Mouse (Mus musculus) neural tube, embryonic 13.5 days (tissue): Measurements from ENCODE around the gene Ankrd34a. TPM values are rescaled to one million over a fixed set of nuclear protein-coding genes. Genes with fewer than 3 reads are reported as not detected.
A peak's percentile ranks its signal among the peaks of the same experiment; 100 is the strongest.

Experiments
- ATAC-seq: fragments of 200-750 bp; cut with Nextera tagmentation; 2 replicates; pipeline ENCODE4 v1.8.0; 2017; ENCODE audit warnings: low read depth, mild to moderate bottlenecking, moderate TSS enrichment, moderate library complexity
- H3K27ac ChIP-seq: fragments of 300-500 bp; sonication (generic); replicated peaks from 2 replicates; pipeline ENCODE4 v1.5.1; 2015; ENCODE audit warnings: moderate library complexity, mild to moderate bottlenecking, inconsistent platforms
- H3K27me3 ChIP-seq: fragments of 300-500 bp; sonication (generic); 2 replicates; pipeline ENCODE4 v1.6.1; 2015; ENCODE audit warnings: mild to moderate bottlenecking, inconsistent platforms
- H3K36me3 ChIP-seq: fragments of 300-500 bp; sonication (generic); 2 replicates; pipeline ENCODE4 v1.6.1; 2015; ENCODE audit warnings: mild to moderate bottlenecking, inconsistent platforms
- H3K4me1 ChIP-seq: fragments of 300-500 bp; sonication (generic); replicated peaks from 2 replicates; pipeline ENCODE4 v1.6.1; 2015; ENCODE audit warnings: inconsistent platforms
- H3K4me2 ChIP-seq: fragments of 300-500 bp; sonication (generic); 2 replicates; pipeline ENCODE4 v1.6.1; 2015; ENCODE audit warnings: inconsistent platforms, mild to moderate bottlenecking, moderate library complexity
- H3K4me3 ChIP-seq: fragments of 300-500 bp; sonication (generic); 2 replicates; pipeline ENCODE4 v1.5.1; 2015; ENCODE audit warnings: mild to moderate bottlenecking, inconsistent platforms
- H3K9ac ChIP-seq: fragments of 300-500 bp; sonication (generic); 2 replicates; pipeline ENCODE4 v1.6.1; 2015; ENCODE audit warnings: moderate library complexity, mild to moderate bottlenecking, inconsistent platforms
- H3K9me3 ChIP-seq: fragments of 300-500 bp; sonication (generic); 2 replicates; pipeline ENCODE4 v1.6.1; 2016; ENCODE audit warnings: inconsistent platforms
- WGBS: fragments of 180-500 bp; shearing (Covaris S2); methylation state at CpG from one replicate; pipeline ENCODE4 v1.1.7; 2015; 5-methylcytosine and 5-hydroxymethylcytosine counted together
- polyA plus RNA-seq: library from polyadenylated mRNA; unstranded; fragments of >200 nt; fragmentation: Nextera tagmentation; extraction: Ambion mirVana; gene quantifications from 2 replicates; pipeline ENCODE4 v1.2.1, GENCODE M21; 2015

Ankrd34a gene
- 11.0 and 12.6 TPM in 2 replicates for polyA plus RNA-seq

DNA sequence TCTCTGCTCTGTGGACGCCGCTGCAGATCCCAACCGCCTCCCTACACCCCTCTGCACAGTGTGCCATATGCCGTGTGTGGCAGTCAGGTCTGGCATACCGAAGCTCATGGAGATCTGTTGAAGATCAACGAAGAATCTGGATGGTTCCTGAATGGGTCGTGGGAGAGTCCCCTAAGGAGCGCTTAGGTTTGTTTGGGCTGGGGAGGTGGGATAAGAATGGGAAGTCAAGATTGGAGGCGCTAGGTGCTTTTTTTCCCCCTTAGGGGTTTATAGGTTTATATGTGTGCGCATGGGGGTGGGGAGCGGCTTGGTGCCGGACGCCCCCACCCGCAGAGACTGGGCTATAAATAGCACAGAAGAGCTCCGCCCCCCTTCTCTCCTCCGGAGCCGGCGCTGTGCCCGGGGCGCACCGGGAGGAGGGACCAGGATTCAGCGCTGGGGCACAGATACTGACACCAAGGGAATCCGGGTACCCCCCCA, at the start of gene Ankrd34a:
TSS of gene Ankrd34a (plus strand) at position 409 of the 480 bp plus-strand sequence.
- H3K27me3 ChIP-seq, result peaks cover 13% of the 10 kb centered on the region
- H3K4me3 ChIP-seq, result peak within 1 kb of the TSS; percentile 54
- H3K27ac ChIP-seq, result peak within 1 kb of the TSS; percentile 76
- H3K4me2 ChIP-seq, result peak within 1 kb of the TSS; percentile 99
- under 1% methylated on average over 16 of the region's 23 CpGs for WGBS
- no peaks in the 10 kb centered on the region for H3K36me3 ChIP-seq
- H3K9me3 ChIP-seq, result no peaks in the 10 kb centered on the region
- ATAC-seq, result no peak
- peak within 1 kb of the TSS; percentile 84 for H3K9ac ChIP-seq
- H3K4me1 ChIP-seq, result peaks cover 64% of the 10 kb centered on the region

DNA sequence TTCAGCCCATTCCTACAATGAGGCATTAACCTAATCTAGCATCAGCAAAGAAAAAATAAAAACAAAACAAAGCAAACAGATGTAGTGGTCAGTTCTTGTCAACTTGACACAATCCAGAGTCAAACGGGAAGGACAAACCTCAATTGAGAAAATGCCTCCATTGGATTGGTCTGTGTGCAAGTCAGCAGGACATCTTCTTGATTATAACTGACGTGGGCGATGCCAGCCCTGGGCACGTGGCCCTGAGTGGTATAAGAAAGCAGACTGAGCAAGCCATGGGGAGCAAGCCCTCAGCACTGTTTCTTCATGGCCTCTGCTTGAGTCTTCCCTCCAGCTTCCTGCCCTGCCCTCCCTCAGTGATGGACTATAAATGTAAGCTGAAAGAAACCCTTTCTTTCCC, 49.6 kb upstream of the Ankrd34a start:
- ATAC-seq, result 0 out of 2 replicates have a peak, but pooled peaks have one; percentile 51

DNA sequence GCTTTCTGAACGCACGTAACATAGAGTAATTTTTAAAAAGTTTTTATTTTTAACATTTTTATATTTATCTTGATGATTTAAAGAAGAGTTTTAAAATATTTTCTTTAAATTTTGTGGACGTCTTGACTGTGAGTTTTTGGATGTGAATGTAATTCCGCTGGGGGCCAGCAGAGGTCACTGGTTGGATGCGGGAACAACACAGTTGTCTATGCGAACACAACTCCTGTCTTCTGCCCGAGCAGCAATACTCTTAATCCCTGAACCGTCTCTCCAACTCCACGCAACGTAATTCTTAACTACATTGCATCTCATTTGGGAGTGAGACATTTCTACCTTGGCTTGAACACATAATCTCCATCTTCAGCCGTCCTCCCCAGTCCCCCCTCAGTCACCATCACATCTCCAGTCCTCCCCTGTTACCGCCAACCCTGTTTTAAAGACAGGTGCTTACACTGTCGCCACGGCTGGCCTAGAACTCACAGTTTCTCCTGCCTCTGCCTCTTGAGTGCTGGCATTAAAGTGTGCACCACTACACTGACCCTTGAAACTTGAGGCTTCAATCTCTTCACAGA, 49.0 kb upstream of the Ankrd34a start:
- WGBS, result 6% methylated on average over 14 of the region's 14 CpGs

More for the DNA sequence above, 49.6 kb upstream of the Ankrd34a start:
- Histone ChIP-seq H3K4me1 (peaks cover 4% of the 10 kb centered on the region), H3K27ac (no peak overlapping the region), H3K27me3 (0 out of 2 replicates have a peak, but pooled peaks cover 7% of the 10 kb centered on the region), H3K36me3 (no peaks in the 10 kb centered on the region), H3K4me3 (no peak overlapping the region), H3K9ac (no peak overlapping the region), H3K4me2 (0 out of 2 replicates have a peak overlapping the region, but pooled peaks have one; percentile 18), H3K9me3 (no peaks in the 10 kb centered on the region)
- 37% methylated on average over 4 of the region's 4 CpGs for WGBS

DNA sequence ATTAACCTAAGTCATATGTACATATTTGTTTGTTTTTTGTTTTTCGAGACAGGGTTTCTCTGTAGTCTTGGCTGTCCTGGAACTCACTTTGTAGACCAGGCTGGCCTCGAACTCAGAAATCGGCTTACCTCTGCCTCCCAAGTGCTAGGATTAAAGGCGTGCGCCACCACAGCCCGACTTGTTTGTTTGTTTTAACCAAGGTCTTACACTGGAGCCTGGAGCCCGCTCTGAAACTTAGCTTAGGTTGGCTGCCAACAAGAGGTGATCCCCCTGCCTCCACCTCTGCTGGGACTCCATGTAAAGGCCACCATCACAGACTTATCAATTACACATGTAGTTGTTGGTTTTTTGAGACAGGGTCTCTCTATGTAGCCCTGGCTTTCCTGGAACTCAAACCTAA, 47.6 kb upstream of the Ankrd34a start:
- Histone ChIP-seq H3K27me3 (0 out of 2 replicates have a peak, but pooled peaks cover 7% of the 10 kb centered on the region), H3K4me2 (no peak overlapping the region), H3K27ac (no peak overlapping the region), H3K4me1 (peaks cover 4% of the 10 kb centered on the region), H3K9me3 (no peaks in the 10 kb centered on the region), H3K36me3 (no peaks in the 10 kb centered on the region), H3K4me3 (no peak overlapping the region), H3K9ac (no peak overlapping the region)
- no peak for ATAC-seq
- 89% methylated on average over 7 of the region's 7 CpGs for WGBS

More for the DNA sequence above, 49.0 kb upstream of the Ankrd34a start:
- ATAC-seq, result 0 out of 2 replicates have a peak, but pooled peaks have one; percentile 40
- Histone ChIP-seq H3K9me3 (no peaks in the 10 kb centered on the region), H3K4me3 (no peak overlapping the region), H3K4me2 (peak overlapping the region; percentile 36; the same call in 1 of the 2 replicates), H3K27ac (no peak overlapping the region), H3K36me3 (no peaks in the 10 kb centered on the region), H3K9ac (no peak overlapping the region), H3K27me3 (0 out of 2 replicates have a peak, but pooled peaks cover 7% of the 10 kb centered on the region), H3K4me1 (peaks cover 4% of the 10 kb centered on the region)

DNA sequence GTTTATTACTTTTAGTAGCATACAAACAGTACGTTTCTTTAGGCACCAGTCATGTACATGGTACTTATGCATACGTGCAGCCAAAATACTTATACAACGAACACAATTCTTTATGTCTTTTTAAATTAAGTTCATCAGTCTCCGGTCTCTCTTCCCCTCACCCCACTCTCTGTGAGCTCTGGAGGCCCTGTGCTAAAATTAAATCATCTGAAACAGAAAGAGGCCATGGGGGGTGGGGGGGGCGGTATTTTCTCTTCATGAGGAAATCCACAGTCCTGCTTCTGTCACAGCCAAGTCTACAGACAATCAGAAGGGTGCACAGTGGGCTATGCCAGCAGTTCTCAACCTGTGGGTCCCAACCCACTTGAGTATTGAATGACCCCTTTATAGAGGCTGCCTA, 47.1 kb upstream of the Ankrd34a start:
- Histone ChIP-seq H3K27ac (no peak overlapping the region), H3K4me2 (no peak overlapping the region), H3K9me3 (no peaks in the 10 kb centered on the region), H3K4me1 (peaks cover 7% of the 10 kb centered on the region), H3K9ac (no peak overlapping the region), H3K36me3 (no peaks in the 10 kb centered on the region), H3K27me3 (0 out of 2 replicates have a peak, but pooled peaks cover 7% of the 10 kb centered on the region), H3K4me3 (no peak overlapping the region)
- 79% methylated on average over 5 of the region's 5 CpGs for WGBS
- no peak for ATAC-seq

DNA sequence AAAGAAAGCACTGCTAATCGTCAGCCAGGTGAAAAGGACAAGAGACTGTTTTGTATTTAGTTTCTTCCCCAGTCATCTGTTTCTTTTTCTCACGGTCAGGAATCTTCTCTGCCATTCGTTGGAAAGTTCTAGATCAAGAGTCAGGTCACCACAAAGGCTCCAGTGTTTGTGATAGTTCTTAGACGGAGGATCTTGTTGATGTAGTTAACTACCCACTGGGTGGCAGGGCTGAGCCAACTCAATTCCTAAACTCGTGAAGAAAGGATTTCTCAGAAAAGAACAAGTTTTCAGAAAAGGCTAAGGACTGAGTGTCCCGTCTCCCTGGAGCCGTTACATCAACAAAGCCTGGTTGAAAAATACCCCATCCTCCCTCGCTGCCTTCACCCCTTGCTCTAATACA, 45.2 kb upstream of the Ankrd34a start:
- no peak overlapping the region for H3K27ac ChIP-seq
- no peak overlapping the region for H3K9ac ChIP-seq
- no peaks in the 10 kb centered on the region for H3K36me3 ChIP-seq
- peaks cover 26% of the 10 kb centered on the region for H3K4me1 ChIP-seq
- H3K4me3 ChIP-seq, result no peak overlapping the region
- no peak overlapping the region for H3K4me2 ChIP-seq
- 0 out of 2 replicates have a peak, but pooled peaks cover 4% of the 10 kb centered on the region for H3K27me3 ChIP-seq
- WGBS, result 20% methylated on average over 8 of the region's 8 CpGs
- H3K9me3 ChIP-seq, result no peaks in the 10 kb centered on the region
- no peak for ATAC-seq

DNA sequence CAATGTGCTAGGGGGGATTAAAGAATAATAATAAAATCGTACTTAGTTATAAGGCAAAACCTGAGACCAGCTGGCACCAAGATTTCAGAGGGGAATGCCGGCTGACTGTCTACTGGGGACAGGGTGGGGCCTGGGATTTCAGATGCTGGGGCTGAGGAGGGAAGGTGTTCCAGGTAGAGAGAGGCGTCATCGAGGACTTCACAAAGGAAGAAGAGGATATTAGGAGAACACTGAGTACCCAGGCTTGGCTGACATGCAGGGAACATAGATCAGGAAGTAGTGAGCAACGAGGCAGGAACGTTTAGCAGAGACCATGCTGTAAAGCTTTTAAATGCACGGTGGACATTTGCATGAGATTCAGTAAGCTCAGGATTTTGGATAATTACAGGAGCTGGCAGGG, 44.5 kb upstream of the Ankrd34a start:
- WGBS, result 75% methylated on average over 7 of the region's 7 CpGs
- H3K9ac ChIP-seq, result no peak overlapping the region
- H3K27ac ChIP-seq, result no peak overlapping the region
- peaks cover 33% of the 10 kb centered on the region for H3K4me1 ChIP-seq
- ATAC-seq, result no peak
- H3K4me2 ChIP-seq, result no peak overlapping the region
- no peaks in the 10 kb centered on the region for H3K9me3 ChIP-seq
- H3K27me3 ChIP-seq, result no peaks in the 10 kb centered on the region
- H3K4me3 ChIP-seq, result no peak overlapping the region
- no peaks in the 10 kb centered on the region for H3K36me3 ChIP-seq

DNA sequence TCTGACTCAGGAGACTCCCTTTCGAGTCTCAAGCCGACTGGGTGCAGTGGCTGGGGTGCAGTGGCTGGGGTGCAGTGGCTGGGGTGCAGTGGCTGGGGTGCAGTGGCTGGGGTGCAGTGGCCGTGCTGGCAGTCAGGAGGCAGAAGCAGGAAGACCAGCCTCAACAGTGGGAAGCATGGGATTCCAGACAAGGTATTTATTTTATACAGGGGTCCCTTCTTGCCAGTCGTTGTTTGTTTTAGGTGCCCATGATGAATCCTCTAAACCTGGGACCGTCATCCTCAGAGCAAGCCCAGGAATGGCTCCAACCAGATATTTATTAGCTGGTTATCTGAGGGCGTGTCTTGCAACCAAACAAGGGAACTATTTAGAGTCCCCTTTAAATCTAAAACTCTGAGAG, 42.8 kb upstream of the Ankrd34a start:
- Histone ChIP-seq H3K36me3 (no peaks in the 10 kb centered on the region), H3K9me3 (no peaks in the 10 kb centered on the region), H3K27me3 (no peaks in the 10 kb centered on the region), H3K27ac (no peak overlapping the region), H3K9ac (no peak overlapping the region), H3K4me3 (no peak overlapping the region), H3K4me1 (peaks cover 35% of the 10 kb centered on the region), H3K4me2 (no peak overlapping the region)
- 82% methylated on average over 6 of the region's 6 CpGs for WGBS
- no peak for ATAC-seq

DNA sequence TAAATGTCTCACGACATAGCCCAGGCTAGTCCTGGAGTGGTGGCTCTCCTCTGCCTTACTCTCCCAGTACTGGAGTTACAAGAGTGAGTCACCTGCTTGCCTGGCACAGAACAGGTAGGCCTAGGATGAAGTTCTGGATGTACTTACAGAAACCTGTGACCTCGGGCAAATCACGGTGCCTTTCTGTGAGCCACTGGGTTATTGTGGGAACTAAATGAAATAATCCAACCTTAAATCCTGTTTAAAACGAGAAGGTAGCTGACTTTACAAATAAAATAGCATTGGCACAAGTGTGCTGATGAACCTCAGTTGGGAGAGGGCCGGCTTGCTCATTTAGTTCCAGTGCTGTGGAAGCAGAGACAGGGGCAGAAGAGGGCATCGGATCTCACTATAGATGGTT, 42.2 kb upstream of the Ankrd34a start:
- H3K9ac ChIP-seq, result no peak overlapping the region
- no peaks in the 10 kb centered on the region for H3K9me3 ChIP-seq
- no peak overlapping the region for H3K4me3 ChIP-seq
- peak overlapping the region; percentile 80; the same call in 1 of the 2 replicates for H3K27ac ChIP-seq
- WGBS, result 83% methylated on average over 6 of the region's 6 CpGs
- H3K4me2 ChIP-seq, result no peak overlapping the region
- peaks cover 42% of the 10 kb centered on the region for H3K4me1 ChIP-seq
- ATAC-seq, result no peak
- no peaks in the 10 kb centered on the region for H3K36me3 ChIP-seq
- no peaks in the 10 kb centered on the region for H3K27me3 ChIP-seq

DNA sequence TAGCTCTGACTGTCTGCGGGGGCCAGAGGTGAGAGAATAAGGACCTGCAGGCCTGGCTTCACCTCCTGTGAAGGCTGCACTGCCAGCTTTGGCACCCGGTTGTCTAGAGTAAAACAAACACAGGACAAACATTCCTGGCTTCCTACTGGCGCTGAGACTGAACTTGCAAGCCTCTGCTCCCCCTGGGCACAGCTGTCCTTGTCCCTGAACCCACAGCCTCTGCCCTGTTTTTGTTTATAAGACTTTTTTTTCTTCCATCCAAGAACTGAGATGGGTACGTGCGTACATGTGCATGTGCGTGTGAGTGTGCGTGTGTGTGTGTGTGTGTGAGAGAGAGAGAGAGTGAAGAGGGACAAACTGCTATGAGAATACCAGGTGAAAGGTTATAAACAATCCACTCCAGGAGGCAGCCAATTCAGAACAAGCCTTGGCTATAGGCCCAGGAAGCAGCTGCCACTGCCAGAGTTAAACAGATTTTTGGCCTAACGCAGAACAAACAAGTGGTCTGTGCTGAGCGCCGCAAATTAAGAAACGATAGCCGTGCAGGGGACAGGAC, 41.3 kb upstream of the Ankrd34a start:
- Histone ChIP-seq H3K4me1 (peaks cover 51% of the 10 kb centered on the region), H3K9ac (0 out of 2 replicates have a peak overlapping the region, but pooled peaks have one; percentile 31), H3K27me3 (no peaks in the 10 kb centered on the region), H3K4me2 (peak overlapping the region; percentile 15; the same call in 1 of the 2 replicates), H3K9me3 (no peaks in the 10 kb centered on the region), H3K4me3 (no peak overlapping the region), H3K36me3 (peaks cover 7% of the 10 kb centered on the region), H3K27ac (peak overlapping the region; percentile 80)
- 35% methylated on average over 12 of the region's 12 CpGs for WGBS
- ATAC-seq, result 0 out of 2 replicates have a peak, but pooled peaks have one; percentile 10

DNA sequence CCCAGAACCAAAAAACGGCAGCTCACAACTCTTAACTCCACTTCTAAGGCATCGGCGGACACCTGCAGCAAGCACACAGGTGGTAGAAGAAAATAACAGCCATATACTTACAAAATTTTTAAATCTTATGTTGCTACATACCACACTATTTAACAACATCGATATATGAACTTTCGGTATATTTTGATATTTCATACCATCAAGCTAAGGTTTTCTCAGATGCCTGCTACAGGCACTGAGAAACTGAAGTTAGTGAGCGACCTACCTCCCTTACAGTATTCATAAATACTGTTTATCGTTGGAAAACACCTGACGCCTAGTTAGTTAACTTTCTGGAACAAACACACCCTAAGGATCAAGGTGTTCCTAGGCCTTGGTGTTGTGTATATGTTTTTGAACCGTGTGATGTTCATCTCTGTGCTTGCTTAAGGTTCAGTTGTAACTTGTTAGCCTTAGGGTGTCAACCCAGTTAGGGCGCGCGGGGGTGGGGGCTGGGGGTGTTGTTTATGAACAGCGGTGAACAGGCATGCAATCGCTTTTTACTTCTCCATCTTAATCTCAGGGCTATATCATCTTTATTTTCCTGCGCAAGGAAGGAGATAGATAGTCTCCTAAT, 40.3 kb upstream of the Ankrd34a start:
- no peak overlapping the region for H3K4me3 ChIP-seq
- H3K9me3 ChIP-seq, result no peaks in the 10 kb centered on the region
- H3K36me3 ChIP-seq, result peaks cover 17% of the 10 kb centered on the region
- peaks cover 60% of the 10 kb centered on the region for H3K4me1 ChIP-seq
- peak overlapping the region; percentile 89 for H3K4me2 ChIP-seq
- WGBS, result 84% methylated on average over 15 of the region's 15 CpGs
- no peaks in the 10 kb centered on the region for H3K27me3 ChIP-seq
- H3K9ac ChIP-seq, result 0 out of 2 replicates have a peak overlapping the region, but pooled peaks have one; percentile 17
- H3K27ac ChIP-seq, result peak overlapping the region; percentile 80
- ATAC-seq, result no peak
